Mouse (Mus musculus) liver, adult 2 months (tissue): ENCODE results near the gene Yipf4.

ENCODE experiments used
- CTCF ChIP-seq: fragments of 200-500 bp; IDR thresholded peaks from 2 replicates; pipeline ENCODE4 v1.5.1; 2011; ENCODE audit warnings: low read depth, low read length, control low read depth
- POLR2A ChIP-seq: fragments of 200-500 bp; IDR thresholded peaks from 2 replicates; pipeline ENCODE4 v1.6.1; 2011; ENCODE audit warnings: low read length, control low read depth; ENCODE audit not compliant: insufficient read depth; ENCODE audit errors: extremely low read depth

GRCm38 (mm10) chr17:74458711-74459408 is 30.4 kb upstream of the Yipf4 start, which contains the start of gene Nlrc4:
- TF ChIP-seq CTCF (no peak), POLR2A (no peak)
